Mouse (Mus musculus) limb, embryonic 10.5 days (tissue): ENCODE data around the gene Tex44. TPM values are rescaled to one million over a fixed set of nuclear protein-coding genes. Genes with fewer than 3 reads are reported as not detected.

Experiments
- DNase-seq: peaks from one replicate; pipeline ENCODE4 v3.0.0-alpha.2; 2017; ENCODE audit warnings: low spot score
- H3K27ac ChIP-seq: fragments of 300-500 bp; sonication (generic); 2 replicates; pipeline ENCODE4 v1.5.1; 2016; ENCODE audit warnings: mild to moderate bottlenecking
- H3K27me3 ChIP-seq: fragments of 300-500 bp; sonication (generic); 2 replicates; pipeline ENCODE4 v1.6.1; 2016; ENCODE audit warnings: low read depth, mild to moderate bottlenecking; ENCODE audit not compliant: poor library complexity, severe bottlenecking
- H3K36me3 ChIP-seq: fragments of 300-500 bp; sonication (generic); 2 replicates; pipeline ENCODE4 v1.6.1; 2016; ENCODE audit warnings: mild to moderate bottlenecking, moderate library complexity
- H3K4me1 ChIP-seq: fragments of 300-500 bp; sonication (generic); 2 replicates; pipeline ENCODE4 v1.6.1; 2016
- H3K4me3 ChIP-seq: fragments of 300-500 bp; sonication (generic); 2 replicates; pipeline ENCODE4 v1.5.1; 2016; ENCODE audit warnings: mild to moderate bottlenecking, moderate library complexity
- H3K9me3 ChIP-seq: fragments of 300-500 bp; sonication (generic); replicated peaks from 2 replicates; pipeline ENCODE4 v1.6.1; 2016; ENCODE audit warnings: mild to moderate bottlenecking
- WGBS: fragments of 180-500 bp; shearing (Covaris S2); methylation state at CpG from one replicate; pipeline ENCODE4 v1.1.7; 2016; 5-methylcytosine and 5-hydroxymethylcytosine counted together
- polyA plus RNA-seq: library from polyadenylated mRNA; unstranded; fragments of >200 nt; fragmentation: Nextera tagmentation; extraction: Ambion mirVana; gene quantifications from 2 replicates; pipeline ENCODE4 v1.2.1, GENCODE M21; 2016

Tex44 gene
- polyA plus RNA-seq = not detected in 2 replicates

DNA sequence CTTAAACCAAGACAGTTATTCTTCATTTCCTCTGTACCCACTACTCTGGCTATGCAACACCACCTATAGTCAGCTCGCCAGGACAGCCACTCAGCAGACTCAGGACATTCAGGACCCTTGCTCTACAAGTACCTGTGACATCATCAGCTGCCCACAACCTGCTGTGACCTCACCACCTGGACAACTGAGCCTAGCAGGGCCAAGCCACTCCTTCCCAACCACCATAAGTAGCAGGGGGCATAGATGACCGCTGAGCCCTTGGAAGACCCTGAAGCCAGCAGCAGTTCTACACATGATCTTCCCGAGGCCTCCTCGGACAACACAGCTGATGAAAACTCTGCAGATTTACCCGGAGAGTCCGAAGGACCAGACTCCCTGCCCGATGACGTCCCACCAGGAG, at the start of gene Tex44, which contains the start of gene Nmur1:
TSS of gene Tex44 (plus strand) at position 202 of the 400 bp plus-strand sequence.
TSS of gene Nmur1 (minus strand) at position 101 of the 400 bp plus-strand sequence.
- H3K4me3 ChIP-seq = no peak within 1 kb of the TSS
- DNase-seq = no peak
- H3K27ac ChIP-seq = peak within 1 kb of the TSS; percentile 61
- H3K36me3 ChIP-seq = no peaks in the 10 kb centered on the region
- H3K9me3 ChIP-seq = no peaks in the 10 kb centered on the region
- WGBS = 94% methylated on average over 8 of the region's 8 CpGs
- H3K4me1 ChIP-seq = peaks cover 22% of the 10 kb centered on the region
- no peaks in the 10 kb centered on the region for H3K27me3 ChIP-seq

DNA sequence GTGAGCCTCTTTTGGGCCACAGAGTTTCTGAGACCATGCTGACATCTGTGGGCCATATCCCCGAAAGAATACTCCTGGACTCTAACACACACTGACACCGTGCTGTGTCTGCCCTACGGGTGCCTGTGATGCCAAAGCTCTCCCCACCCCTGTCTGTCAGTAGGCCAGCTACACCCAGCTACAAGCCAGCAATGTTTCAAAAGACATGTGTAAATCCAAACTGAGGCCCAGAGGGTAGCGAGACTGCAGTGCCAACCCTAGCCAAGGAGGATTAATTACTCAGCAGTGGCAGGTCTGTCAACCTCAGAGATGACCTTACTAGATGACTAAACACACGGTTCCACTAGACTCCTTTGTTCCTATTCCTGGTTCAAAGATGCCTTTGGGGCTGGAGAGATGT, 49.8 kb upstream of the Tex44 start:
- no peak for DNase-seq
- Histone ChIP-seq H3K36me3 (no peaks in the 10 kb centered on the region), H3K27ac (no peak overlapping the region), H3K27me3 (no peaks in the 10 kb centered on the region), H3K4me3 (no peak overlapping the region), H3K4me1 (peaks cover 25% of the 10 kb centered on the region), H3K9me3 (no peaks in the 10 kb centered on the region)
- WGBS = 85% methylated on average over 5 of the region's 5 CpGs

DNA sequence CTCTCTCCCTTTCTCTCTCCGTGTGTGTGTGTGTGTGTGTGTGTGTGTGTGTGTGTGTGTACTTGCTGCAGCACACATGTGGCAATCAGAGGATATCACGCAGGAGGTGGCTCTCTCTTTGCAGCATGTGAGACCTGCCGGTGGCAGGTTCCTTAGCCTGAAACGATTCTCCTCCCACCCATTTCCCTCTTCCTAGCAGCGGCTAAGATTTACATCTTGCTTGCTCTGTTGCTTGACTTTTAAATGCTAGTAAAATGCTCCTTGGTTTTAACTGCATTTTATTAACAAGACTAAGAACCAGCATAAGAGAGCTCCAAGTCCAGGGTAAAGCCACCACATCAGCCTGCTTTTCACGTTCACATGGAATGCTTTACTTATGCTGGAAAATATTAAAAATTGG, 47.5 kb upstream of the Tex44 start:
- Histone ChIP-seq H3K4me1 (peaks cover 25% of the 10 kb centered on the region), H3K27ac (no peak overlapping the region), H3K4me3 (no peak overlapping the region), H3K36me3 (no peaks in the 10 kb centered on the region), H3K27me3 (no peaks in the 10 kb centered on the region), H3K9me3 (no peaks in the 10 kb centered on the region)
- no peak for DNase-seq
- WGBS = 50% methylated on average over 6 of the region's 6 CpGs

DNA sequence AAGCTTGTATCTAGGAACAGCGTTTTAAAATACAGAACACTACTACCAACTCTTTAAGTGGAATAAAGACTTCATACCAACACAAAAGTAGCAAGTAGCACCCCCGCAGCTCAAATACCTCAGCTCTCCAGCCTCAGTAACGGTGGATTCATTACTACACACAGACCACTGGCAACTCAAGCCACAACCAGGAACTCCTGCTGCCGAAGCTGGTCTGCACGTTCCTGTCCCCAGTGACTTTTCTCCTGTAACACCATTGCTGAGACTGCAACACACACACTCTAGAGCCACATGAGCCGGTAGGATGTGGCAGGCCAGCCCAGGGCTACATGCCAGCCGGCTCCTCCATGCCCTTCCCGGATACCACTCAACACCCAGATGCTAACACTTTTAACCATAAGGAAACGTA, 47.0 kb upstream of the Tex44 start:
- Histone ChIP-seq H3K9me3 (no peaks in the 10 kb centered on the region), H3K4me3 (no peak overlapping the region), H3K36me3 (no peaks in the 10 kb centered on the region), H3K27ac (no peak overlapping the region), H3K4me1 (peaks cover 25% of the 10 kb centered on the region), H3K27me3 (no peaks in the 10 kb centered on the region)
- WGBS = 69% methylated on average over 9 of the region's 9 CpGs
- no peak for DNase-seq

DNA sequence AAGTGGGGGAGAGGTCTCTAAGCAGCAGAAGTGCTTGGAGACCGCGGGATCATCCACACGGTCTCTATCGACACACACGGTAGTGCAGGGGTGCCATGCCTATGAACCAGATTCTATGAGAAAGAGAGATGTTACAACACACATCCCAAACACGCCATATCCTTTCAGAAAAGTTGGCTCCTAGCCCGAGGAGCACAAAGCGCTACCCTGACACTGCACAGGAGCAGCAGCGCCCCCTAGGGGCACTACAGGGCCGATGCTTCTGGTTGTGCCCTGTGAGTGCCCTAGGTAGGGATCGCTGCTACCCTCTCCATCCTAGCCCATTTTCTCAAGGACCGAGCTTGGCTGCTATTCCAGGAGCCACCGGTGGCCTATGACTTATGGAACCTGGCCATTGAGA, 45.1 kb upstream of the Tex44 start:
- H3K27me3 ChIP-seq = no peaks in the 10 kb centered on the region
- no peaks in the 10 kb centered on the region for H3K36me3 ChIP-seq
- no peak overlapping the region for H3K27ac ChIP-seq
- 29% methylated on average over 13 of the region's 13 CpGs for WGBS
- DNase-seq = peak; percentile 58
- no peak overlapping the region for H3K4me3 ChIP-seq
- no peaks in the 10 kb centered on the region for H3K9me3 ChIP-seq
- peaks cover 25% of the 10 kb centered on the region for H3K4me1 ChIP-seq

DNA sequence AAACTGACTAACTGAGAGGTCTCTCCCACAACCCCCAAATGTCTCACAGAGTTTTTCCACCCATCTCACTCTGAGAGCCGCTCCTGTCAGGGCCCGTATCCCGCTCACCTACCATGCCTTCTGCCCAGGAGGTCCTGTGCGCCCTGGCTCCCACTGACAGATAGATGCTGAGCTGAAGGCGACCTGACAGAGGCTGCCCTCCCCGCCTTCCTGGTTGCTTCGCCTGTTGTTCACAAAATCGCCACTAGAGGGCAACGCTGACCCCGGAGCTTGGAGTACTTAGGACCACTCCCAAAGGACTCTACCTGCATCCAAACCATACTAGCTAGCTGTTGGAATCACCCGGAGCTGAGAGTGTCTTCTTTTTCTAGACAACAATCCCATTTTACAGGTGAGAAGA, 36.9 kb upstream of the Tex44 start:
- no peaks in the 10 kb centered on the region for H3K36me3 ChIP-seq
- H3K27me3 ChIP-seq = no peaks in the 10 kb centered on the region
- WGBS = 4% methylated on average over 11 of the region's 11 CpGs
- peak; percentile 89 for DNase-seq
- no peaks in the 10 kb centered on the region for H3K4me1 ChIP-seq
- H3K9me3 ChIP-seq = no peaks in the 10 kb centered on the region
- H3K4me3 ChIP-seq = no peak overlapping the region
- H3K27ac ChIP-seq = no peak overlapping the region

DNA sequence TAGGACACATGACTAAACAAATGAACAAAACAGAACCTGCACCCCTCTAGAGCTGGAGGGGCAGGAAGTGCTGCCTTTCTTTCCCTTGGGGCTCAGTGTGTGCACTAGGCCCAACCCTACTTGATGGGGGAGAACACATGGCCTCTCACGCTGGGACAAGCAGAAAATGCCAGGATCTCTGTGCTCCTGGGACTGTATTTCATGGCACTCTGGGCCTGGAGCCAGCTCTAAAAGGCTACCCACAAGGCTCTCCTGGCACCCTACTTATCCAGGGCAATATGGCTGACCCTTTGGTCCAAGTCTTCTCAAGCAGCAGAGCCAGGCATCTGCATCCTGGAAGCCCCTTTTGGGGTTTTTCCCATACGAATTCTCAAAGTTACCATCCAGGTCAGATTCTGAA, 34.7 kb upstream of the Tex44 start:
- Histone ChIP-seq H3K4me3 (no peak overlapping the region), H3K27ac (no peak overlapping the region), H3K9me3 (no peaks in the 10 kb centered on the region), H3K36me3 (no peaks in the 10 kb centered on the region), H3K27me3 (no peaks in the 10 kb centered on the region), H3K4me1 (no peaks in the 10 kb centered on the region)
- no peak for DNase-seq
- WGBS = 79% methylated on average over 2 of the region's 2 CpGs

DNA sequence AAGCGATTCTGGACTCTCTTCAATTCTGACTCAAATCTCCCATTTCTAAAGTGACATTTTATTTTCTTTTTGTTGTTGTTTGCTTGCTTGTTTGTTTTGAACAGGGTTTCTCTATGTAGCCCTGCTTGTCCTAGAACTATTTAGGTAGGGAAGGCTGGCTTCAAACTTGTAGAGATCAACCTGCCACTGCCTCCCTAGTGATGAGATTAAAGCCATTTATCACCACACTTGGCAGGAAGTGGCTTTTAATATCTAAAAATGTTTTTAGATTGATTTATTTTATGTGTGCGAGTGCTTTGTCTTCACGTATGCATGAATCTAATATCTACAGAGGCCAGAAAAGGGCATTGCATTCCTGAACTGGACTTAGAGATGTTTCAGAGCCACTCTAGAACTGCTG, 32.9 kb upstream of the Tex44 start:
- 88% methylated on average over 3 of the region's 3 CpGs for WGBS
- H3K9me3 ChIP-seq = no peaks in the 10 kb centered on the region
- H3K36me3 ChIP-seq = no peaks in the 10 kb centered on the region
- no peak overlapping the region for H3K4me3 ChIP-seq
- no peaks in the 10 kb centered on the region for H3K27me3 ChIP-seq
- no peak overlapping the region for H3K27ac ChIP-seq
- DNase-seq = no peak
- peaks cover 11% of the 10 kb centered on the region for H3K4me1 ChIP-seq

DNA sequence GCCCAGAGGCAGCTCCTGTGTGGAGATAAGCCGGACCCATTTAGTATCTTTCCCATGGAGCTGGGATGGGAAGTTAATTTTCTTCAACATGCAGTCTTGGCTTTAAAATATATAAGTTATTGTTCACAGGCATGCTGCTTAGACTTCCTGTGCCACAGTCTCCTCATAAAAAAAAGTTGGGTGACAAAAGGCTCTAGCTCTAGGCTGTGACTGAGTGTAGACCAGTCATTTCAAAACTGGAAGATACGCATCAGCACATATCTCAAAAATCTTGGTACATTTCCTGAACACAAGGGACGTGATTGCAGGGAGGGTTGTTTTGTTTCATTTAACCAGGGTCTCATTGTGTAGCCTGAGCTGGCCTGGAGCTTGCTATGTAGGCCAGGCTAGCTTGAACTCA, 31.9 kb upstream of the Tex44 start:
- WGBS = 89% methylated on average over 3 of the region's 3 CpGs
- H3K27ac ChIP-seq = no peak overlapping the region
- H3K4me1 ChIP-seq = peaks cover 20% of the 10 kb centered on the region
- no peak overlapping the region for H3K4me3 ChIP-seq
- H3K36me3 ChIP-seq = no peaks in the 10 kb centered on the region
- H3K27me3 ChIP-seq = no peaks in the 10 kb centered on the region
- no peaks in the 10 kb centered on the region for H3K9me3 ChIP-seq
- DNase-seq = no peak

DNA sequence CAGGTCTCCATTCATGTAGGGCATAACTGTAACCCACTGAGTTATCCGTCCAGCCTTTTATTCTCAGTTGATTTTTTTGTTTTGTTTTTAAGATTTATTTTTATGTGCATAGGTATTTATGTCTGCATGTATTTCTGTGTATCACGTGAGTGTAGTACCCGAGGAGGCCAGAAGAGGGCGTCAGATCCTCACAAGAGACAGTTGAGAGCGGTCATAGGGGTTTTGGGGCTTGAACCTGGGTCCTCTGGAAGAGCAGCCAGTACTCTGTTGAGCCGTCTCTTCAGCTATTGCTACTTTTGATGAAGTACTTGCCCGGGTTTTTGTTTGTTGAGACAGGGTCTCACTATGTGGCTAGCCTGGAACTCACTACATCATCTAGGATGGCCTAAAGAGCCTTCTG, 30.2 kb upstream of the Tex44 start:
- H3K27ac ChIP-seq = no peak overlapping the region
- no peaks in the 10 kb centered on the region for H3K9me3 ChIP-seq
- H3K4me3 ChIP-seq = no peak overlapping the region
- H3K4me1 ChIP-seq = peaks cover 20% of the 10 kb centered on the region
- no peak for DNase-seq
- 75% methylated on average over 7 of the region's 7 CpGs for WGBS
- no peaks in the 10 kb centered on the region for H3K36me3 ChIP-seq
- H3K27me3 ChIP-seq = no peaks in the 10 kb centered on the region

DNA sequence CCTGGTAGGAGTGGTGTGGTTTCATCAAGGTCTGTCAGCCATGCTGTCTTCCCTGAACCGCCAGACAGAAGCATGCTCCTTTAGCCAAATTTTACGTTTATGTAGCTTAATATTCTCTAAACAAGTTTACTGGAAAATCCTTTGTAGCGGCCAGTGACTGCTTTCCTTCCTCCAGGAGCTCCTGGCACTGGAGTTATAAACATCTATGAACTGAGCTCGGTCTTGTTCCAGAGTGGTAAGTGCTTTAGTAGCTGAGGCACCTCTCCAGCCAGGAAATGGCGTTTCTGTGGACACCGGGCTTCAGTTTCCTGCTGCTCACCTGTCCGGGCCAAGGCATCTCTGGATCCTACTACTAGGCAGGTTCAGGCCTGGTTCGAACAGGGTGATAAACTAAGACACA, 28.5 kb upstream of the Tex44 start:
- Histone ChIP-seq H3K4me3 (no peak overlapping the region), H3K27ac (peak overlapping the region; percentile 80), H3K9me3 (no peaks in the 10 kb centered on the region), H3K27me3 (no peaks in the 10 kb centered on the region), H3K4me1 (peaks cover 20% of the 10 kb centered on the region), H3K36me3 (no peaks in the 10 kb centered on the region)
- peak; percentile 45 for DNase-seq
- 80% methylated on average over 8 of the region's 8 CpGs for WGBS

DNA sequence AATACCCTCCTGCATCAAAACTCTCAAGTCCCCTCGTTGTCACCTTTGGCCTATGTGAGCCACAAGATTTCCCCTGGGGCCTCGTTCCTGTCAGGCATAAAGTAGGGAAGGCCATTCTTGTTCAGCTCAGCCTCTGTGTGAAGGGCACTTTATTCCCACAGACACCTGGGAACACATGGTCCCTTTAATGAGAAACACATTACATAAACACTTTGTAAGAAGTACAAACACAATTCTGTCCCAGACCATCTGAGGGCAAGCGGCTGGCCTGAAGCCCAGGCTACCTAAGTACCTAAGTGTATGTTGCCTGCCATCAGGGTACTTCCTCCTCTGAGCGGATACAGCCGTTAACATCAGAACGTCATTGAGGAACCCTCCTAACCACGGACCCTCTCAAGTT, 27.9 kb upstream of the Tex44 start:
- H3K9me3 ChIP-seq = no peaks in the 10 kb centered on the region
- WGBS = 29% methylated on average over 7 of the region's 7 CpGs
- H3K27me3 ChIP-seq = no peaks in the 10 kb centered on the region
- peak overlapping the region; percentile 80 for H3K27ac ChIP-seq
- H3K4me1 ChIP-seq = peaks cover 20% of the 10 kb centered on the region
- no peak overlapping the region for H3K4me3 ChIP-seq
- H3K36me3 ChIP-seq = no peaks in the 10 kb centered on the region
- DNase-seq = peak; percentile 58

DNA sequence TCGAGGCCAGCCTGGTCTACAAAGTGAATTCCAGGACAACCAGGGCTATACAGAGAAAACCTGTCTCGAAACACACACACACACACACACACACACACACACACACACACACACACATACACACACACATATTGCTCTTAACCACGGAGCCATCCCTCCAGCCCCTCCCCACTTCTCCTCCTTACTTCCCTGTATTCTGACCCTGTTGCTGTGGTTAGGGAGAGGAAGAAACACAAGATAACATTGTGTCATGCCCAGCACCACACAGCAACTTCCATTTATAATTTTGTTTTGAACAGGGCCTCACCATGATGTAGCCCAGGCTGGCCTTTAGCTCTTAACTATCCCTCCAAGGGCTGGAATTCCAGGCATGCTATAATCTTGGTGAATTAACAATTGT, 26.8 kb upstream of the Tex44 start:
- WGBS = 82% methylated on average over 3 of the region's 3 CpGs
- DNase-seq = no peak
- no peaks in the 10 kb centered on the region for H3K27me3 ChIP-seq
- no peaks in the 10 kb centered on the region for H3K36me3 ChIP-seq
- H3K4me3 ChIP-seq = no peak overlapping the region
- peak overlapping the region; percentile 80; the same call in 1 of the 2 replicates for H3K27ac ChIP-seq
- peaks cover 20% of the 10 kb centered on the region for H3K4me1 ChIP-seq
- no peaks in the 10 kb centered on the region for H3K9me3 ChIP-seq

DNA sequence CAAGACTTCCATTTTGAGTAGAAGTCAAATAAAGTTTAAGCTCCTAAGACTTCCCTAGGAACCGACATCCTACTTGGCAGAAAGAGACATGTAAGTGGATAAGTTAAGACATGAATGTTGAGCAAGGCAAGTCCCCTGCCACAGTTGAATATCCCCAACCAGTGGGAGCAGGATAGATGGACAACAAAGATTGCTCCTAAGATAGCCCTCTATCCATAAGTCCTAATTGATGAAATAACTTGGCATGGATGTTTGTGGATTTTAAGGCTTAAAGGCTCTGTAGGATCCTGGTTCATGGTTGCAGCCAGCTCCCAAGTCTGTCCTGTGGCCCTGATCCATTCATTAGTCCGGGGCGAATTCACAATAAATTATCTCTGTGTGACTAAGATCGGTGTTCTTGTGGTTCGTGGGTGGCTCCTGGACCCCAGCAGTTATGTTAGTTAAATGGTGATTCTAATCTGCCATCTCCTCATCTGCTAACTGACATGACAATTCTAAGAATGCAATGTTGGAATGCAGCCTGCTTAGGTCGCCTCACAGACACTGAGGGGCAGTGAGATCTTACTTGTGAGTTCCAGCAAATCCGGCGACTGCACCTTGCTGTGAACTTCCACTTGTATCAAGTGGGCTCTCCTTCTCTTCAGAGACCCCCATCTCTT, 25.9 kb upstream of the Tex44 start:
- 74% methylated on average over 8 of the region's 8 CpGs for WGBS
- H3K4me3 ChIP-seq = no peak overlapping the region
- DNase-seq = no peak
- H3K27me3 ChIP-seq = no peaks in the 10 kb centered on the region
- H3K4me1 ChIP-seq = peaks cover 20% of the 10 kb centered on the region
- peak overlapping the region; percentile 46; the same call in 1 of the 2 replicates for H3K27ac ChIP-seq
- no peaks in the 10 kb centered on the region for H3K36me3 ChIP-seq
- H3K9me3 ChIP-seq = peaks cover 3% of the 10 kb centered on the region; the same call in 1 of the 2 replicates
